Mouse (Mus musculus) lung, adult 2 months (tissue): Measurements from ENCODE around the gene Gm10778. TPM values are rescaled to one million over a fixed set of nuclear protein-coding genes. Genes with fewer than 3 reads are reported as not detected.
"Not testable (repeated sequence)": the region's sequence is repeated elsewhere in the genome, so short reads cannot be mapped to it uniquely, and the experiment has no call there.

Source experiments
- DNase-seq: peaks from one replicate; pipeline ENCODE4 v3.0.0; 2022
- H3K4me1 ChIP-seq: fragments of 200-500 bp; 2 replicates; pipeline ENCODE4 v1.6.1; 2011; ENCODE audit warnings: low read length; ENCODE audit not compliant: control insufficient read depth, insufficient read depth
- H3K4me3 ChIP-seq: fragments of 200-500 bp; replicated peaks from 2 replicates; pipeline ENCODE3; 2011; ENCODE audit warnings: low read depth, mild to moderate bottlenecking, control low read depth, low read length; ENCODE audit errors: extremely low read depth
- CTCF ChIP-seq: fragments of 200-500 bp; IDR thresholded peaks from 2 replicates; pipeline ENCODE4 v1.5.1; 2011; ENCODE audit warnings: mild to moderate bottlenecking, low read length, control low read depth; ENCODE audit not compliant: insufficient read depth
- POLR2A ChIP-seq: fragments of 200-500 bp; IDR thresholded peaks from 2 replicates; pipeline ENCODE4 v1.6.1; 2011; ENCODE audit warnings: low read depth, mild to moderate bottlenecking, control low read depth, low read length, borderline replicate concordance; ENCODE audit errors: extremely low read depth
- WGBS: fragments of 180-500 bp; shearing (Covaris S2); methylation state at CpG from one replicate; pipeline ENCODE4 v1.1.7; 2018; 5-methylcytosine and 5-hydroxymethylcytosine counted together
- polyA plus RNA-seq: library from polyadenylated mRNA; depleted of rRNA; stranded (reverse); fragments of >200 nt; gene quantifications from 2 replicates; pipeline ENCODE4 v1.2.3, GENCODE M21; 2012

Gene Gm10778
- polyA plus RNA-seq, 1 experiment, result 0.57 TPM

GRCm38 (mm10) chr10:81642648-81643448 is 6.0 kb upstream of the Gm10778 start:
- TF ChIP-seq CTCF (no peak), POLR2A (no peak)
- no peak for DNase-seq
- 16% methylated on average over 24 of the region's 24 CpGs for WGBS

DNA sequence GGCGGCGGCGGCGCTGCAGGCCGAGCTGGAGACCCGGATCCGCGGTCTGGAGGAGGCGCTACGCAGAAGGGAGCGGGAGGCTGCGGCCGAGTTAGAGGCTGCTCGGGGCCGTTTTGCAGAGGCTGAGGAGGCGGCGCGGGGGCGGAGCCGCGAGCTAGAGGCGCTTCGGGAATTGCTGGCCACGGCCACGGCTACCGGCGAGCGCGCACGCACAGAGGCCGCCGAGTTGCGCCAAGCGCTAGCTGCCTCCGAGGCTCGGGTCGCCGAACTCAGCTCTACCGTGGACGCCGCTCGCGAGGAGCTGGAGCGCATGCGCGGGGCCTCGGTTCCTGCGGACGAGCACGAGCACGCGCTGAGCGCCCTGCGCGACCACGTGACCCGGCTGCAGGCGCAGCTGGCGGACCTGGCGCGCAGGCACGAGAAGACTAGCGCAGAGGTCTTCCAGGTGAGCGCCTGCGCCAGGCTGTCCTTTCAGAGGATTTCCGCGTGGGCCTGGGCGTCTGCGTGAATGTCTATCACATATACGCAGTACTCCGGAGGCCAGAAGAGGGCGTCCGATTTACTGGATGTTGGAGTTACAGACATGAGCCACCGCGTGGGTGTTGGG is 5.3 kb upstream of the Gm10778 start:
- Histone ChIP-seq H3K4me3 (peak overlapping the region; percentile 96), H3K4me1 (peaks cover 9% of the 10 kb centered on the region; the same call in 1 of the 2 replicates)
- TF ChIP-seq CTCF (0 out of 2 replicates have a peak, but pooled peaks have one; percentile 12), POLR2A (peak; percentile 91; the same call in 1 of the 2 replicates)
- DNase-seq, result peak; percentile 93
- WGBS, result under 1% methylated on average over 75 of the region's 75 CpGs

More at GRCm38 (mm10) chr10:81642648-81643448, 6.0 kb upstream of the Gm10778 start:
- Histone ChIP-seq H3K4me3 (peak overlapping the region; percentile 96), H3K4me1 (peaks cover 9% of the 10 kb centered on the region; the same call in 1 of the 2 replicates)

- Histone ChIP-seq H3K4me3 (peak overlapping the region; percentile 96), H3K4me1 (peaks cover 9% of the 10 kb centered on the region; the same call in 1 of the 2 replicates)
- no peak for DNase-seq
- TF ChIP-seq POLR2A (no peak), CTCF (no peak)
- WGBS, result 53% methylated on average over 2 of the region's 2 CpGs
Observed at GRCm38 (mm10) chr10:81644162-81644561, 4.7 kb upstream of the Gm10778 start.

DNA sequence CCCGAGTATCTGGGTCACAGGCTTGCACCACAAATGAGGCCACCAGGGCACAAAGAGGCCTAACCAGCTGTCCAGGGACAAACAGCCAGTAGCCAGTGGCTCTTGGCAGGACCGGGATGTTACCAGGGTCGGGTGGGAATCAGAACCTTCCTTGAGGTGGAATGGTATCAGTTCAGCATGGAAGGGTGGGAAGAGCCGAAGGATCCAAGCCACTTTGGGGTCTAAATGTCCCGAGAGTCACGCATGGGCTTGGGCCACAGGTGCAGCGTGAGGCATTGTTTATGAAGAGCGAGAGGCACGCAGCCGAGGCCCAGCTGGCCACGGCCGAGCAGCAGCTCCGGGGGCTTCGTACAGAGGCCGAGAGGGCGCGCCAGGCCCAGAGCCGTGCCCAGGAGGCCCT is 4.1 kb upstream of the Gm10778 start:
- WGBS, result 91% methylated on average over 18 of the region's 18 CpGs

GRCm38 (mm10) chr10:81645391-81645790 is 3.5 kb upstream of the Gm10778 start:
- TF ChIP-seq CTCF (no peak), POLR2A (no peak)
- H3K4me3 ChIP-seq, result no peak overlapping the region
- peaks cover 9% of the 10 kb centered on the region; the same call in 1 of the 2 replicates for H3K4me1 ChIP-seq
- DNase-seq, result no peak
- WGBS, result 89% methylated on average over 4 of the region's 4 CpGs

More for the DNA sequence above, 4.1 kb upstream of the Gm10778 start:
- DNase-seq, result no peak
- Histone ChIP-seq H3K4me1 (peaks cover 9% of the 10 kb centered on the region; the same call in 1 of the 2 replicates), H3K4me3 (no peak overlapping the region)
- TF ChIP-seq POLR2A, result no peak
- TF ChIP-seq CTCF, result no peak

GRCm38 (mm10) chr10:81646015-81646555 is 2.8 kb upstream of the Gm10778 start:
- Histone ChIP-seq H3K4me1 (peaks cover 9% of the 10 kb centered on the region; the same call in 1 of the 2 replicates), H3K4me3 (no peak overlapping the region)
- no peak for DNase-seq
- TF ChIP-seq POLR2A (no peak), CTCF (no peak)
- WGBS, result 72% methylated on average over 7 of the region's 7 CpGs

DNA sequence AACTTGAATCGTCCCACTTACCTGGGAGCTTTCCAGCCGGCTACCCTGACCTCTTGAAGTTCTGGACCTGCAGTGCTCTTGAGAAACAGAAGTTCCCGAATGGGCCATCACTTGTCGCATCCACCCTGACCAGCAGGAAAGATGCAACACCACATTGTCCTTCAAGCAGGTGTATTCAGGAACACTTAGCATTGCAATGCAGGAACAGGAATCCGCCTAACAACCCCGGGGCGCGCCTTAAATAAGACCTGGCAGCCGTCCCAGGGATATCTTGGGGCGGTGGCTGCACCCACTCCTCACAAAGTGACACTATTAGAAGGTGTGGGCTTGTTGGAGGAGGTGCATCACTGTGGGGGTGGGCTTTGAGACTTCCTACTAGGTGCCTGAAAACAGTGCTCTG is 6.3 kb downstream of the Gm10778 start:
- 96% methylated on average over 10 of the region's 10 CpGs for WGBS
- TF ChIP-seq POLR2A (no peak), CTCF (no peak)
- H3K4me1 ChIP-seq, result no peaks in the 10 kb centered on the region; the same call in 1 of the 2 replicates
- DNase-seq, result no peak
- H3K4me3 ChIP-seq, result no peak overlapping the region

DNA sequence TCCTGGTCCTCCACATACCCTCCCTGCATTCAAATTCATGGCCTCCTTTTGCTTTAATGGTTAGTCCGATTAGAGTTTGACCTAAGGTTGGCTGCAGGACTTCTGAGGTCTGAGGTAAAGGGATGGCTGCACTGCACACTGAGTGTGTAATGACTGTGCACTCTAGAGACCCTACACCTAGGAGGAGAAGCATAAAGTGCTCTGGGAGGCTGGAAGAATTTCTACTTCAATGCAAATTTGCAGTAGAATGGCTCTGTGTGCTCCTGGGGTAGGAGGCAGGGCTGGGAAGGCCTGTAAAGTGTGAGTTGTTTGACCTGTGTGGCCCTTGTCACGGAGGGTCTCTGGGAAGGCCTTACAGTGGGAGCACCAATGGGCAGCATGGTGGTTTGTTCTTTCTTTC is 7.3 kb downstream of the Gm10778 start:
- no peak overlapping the region for H3K4me3 ChIP-seq
- H3K4me1 ChIP-seq, result no peaks in the 10 kb centered on the region
- TF ChIP-seq CTCF, result no peak
- no peak for TF ChIP-seq POLR2A
- no peak for DNase-seq
- 98% methylated on average over 2 of the region's 2 CpGs for WGBS

GRCm38 (mm10) chr10:81687114-81687513 is 38.3 kb downstream of the Gm10778 start:
- not testable (repeated sequence) for H3K4me1 ChIP-seq, DNase-seq, H3K4me3 ChIP-seq
- WGBS, result no CpG with 5 or more reads among the region's 18 CpGs

- not testable (repeated sequence) for H3K4me3 ChIP-seq, DNase-seq, H3K4me1 ChIP-seq
- no CpG with 5 or more reads among the region's 46 CpGs for WGBS
Observed at GRCm38 (mm10) chr10:81704531-81705301, 55.9 kb downstream of the Gm10778 start, which contains the start of gene Zfp433. TSS of gene Zfp433 (plus strand) at chr10:81704825.
